Mouse (Mus musculus) layer of hippocampus, adult 9-10 months (tissue): ENCODE measurements around the gene Arhgef7.
A peak's percentile ranks its signal among the peaks of the same experiment; 100 is the strongest.

Source experiments
- DNase-seq: peaks from one replicate; pipeline ENCODE4 v3.0.0; 2022; ENCODE audit warnings: low spot score

The Arhgef7 gene

DNA sequence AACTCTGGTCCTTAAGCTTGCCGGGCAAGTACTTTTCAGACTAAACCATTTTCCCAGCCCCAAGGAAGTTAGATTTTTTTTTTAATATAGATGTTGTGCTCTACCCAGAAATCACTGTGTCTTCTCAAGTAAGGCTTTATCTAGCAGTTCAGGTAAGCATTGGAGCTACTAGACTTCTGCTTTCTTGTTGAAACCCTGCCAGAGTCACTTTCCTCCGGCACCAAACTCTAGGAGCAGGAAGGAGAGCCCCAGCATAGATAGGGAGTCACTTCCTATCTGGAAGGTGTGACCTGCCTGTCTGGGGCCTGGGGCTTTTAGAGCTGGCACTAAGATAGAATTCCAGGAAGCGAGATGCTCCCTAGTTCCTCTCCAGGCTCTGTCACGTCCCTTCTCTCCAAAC lies 10.3 kb upstream of the Arhgef7 start:
- no peak for DNase-seq

DNA sequence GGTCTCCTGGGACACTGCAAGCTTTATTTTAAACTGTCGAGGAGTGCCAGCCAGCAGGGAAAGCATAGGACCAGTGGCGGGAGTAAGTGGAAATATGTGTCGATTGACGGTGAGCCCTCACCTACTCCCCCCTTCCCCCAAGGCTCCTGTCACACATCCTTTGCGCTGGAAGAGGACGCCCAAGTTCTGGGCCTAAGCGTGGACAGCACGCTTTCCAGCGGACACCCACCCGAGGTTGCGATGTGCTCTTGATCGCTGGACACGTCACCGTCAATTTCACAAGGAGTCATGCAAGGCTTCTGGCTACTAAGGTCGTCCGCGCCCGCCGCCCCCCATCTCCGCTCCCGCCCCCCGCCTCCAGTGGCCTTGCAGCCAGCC lies 259 bp upstream of the Arhgef7 start:
- no peak for DNase-seq

DNA sequence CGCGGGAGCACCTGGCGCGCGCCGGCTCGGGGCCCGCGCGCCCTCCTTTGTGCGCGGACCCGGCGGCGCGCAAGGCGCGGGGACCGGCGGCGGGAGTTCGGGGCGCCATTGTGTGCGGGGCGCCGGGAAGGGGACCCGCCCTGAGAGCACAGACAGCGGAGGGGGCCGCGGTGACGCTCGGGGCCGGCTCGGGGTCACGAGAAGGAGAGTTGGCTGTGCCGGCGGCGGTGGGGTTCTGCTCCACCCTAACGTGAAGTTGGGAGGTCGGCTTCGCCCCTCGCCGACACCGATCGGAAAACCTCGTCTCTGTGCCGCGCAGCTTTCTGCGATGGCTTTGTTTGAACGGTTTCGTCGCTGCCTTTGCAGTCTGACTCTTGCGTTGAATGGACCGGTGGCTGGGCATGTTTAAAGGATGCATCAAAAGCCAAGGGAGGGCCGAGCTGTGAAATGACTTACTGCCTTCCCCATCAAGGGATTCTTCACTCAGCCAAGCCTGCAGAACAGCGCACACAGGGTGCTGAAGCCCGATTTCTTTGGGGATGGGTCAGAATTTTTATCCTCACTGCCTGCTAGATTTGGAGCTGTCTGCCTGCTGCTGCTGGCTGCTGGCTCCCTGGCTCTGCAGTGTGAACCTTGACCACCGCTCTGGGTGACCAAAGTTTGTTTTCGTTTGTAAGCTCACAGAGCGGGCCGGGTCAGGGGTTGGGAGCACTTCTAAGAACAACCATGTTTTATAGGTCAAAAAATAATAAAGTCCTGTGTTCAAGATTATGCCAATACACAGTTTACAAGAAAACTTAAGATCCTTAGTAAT lies 1.2 kb downstream of the Arhgef7 start:
- DNase-seq: no peak

GRCm38 (mm10) chr8:11730271-11730940 lies 2.9 kb downstream of the Arhgef7 start:
- no peak for DNase-seq

DNA sequence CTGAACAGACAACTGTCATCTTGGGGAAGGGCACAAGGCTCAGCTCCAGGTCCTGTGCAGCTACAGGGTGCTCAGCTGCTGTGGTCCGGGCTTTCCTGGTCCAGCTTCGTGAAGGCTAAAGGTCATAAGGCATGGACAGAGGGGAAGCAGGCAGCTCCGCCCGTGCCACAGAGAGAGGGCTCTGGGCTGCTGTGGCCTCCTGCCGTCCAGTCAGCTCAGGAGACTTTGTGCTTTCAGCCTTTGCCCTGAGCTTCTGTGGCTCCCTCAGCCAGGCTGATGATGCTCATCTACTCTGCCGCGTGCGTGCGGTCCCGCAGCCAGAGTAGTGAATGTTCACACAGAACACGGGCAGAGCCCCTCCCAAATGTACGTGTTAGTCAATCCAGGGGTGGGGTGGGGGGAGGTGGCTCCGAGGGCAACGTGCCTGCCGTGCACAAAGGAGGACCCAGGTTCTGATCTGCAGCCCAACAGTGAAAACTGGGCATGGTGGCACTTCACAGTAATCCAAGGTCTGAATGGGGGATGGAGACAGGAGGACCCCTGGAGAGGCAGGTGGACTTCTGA lies 8.2 kb downstream of the Arhgef7 start:
- no peak for DNase-seq

DNA sequence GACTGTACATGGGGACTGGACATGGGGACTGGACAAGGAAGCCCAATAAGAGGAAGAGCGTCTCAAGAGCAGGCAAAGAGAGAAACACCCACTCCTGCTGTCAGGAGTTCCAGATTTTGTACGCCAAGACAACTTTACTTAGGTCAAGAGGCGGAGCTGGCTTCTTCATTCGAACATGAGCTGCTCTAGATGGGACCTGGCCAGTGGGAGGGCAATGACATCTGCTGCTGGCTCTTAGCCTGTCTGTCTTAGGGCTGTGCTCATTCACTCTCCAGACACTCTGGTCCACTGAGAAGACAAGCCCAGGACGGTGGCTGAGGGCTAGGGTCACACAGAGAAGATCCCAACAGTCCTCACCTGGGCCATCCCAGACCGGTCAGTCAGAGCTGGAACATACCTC lies 9.6 kb downstream of the Arhgef7 start:
- no peak for DNase-seq

DNA sequence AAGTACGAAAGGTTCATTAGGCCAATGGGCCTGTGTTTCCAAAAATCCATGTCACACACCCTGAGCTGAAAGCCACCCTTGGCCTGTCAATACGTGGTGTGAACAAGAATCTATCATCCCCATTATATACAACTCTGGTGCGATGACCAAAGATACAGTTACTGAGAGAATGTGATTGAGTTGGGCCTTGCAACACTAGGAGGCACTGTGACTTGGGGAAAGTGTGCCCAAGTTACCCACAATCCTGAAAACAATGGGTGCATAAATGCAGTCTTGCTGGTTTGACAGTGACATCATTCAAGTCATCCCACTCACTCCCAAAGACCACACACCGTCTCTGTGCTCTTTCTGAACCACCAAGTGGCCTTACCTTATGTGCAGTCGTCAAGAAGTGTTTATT lies 11.6 kb downstream of the Arhgef7 start:
- no peak for DNase-seq

GRCm38 (mm10) chr8:11740857-11741256 lies 13.3 kb downstream of the Arhgef7 start:
- no peak for DNase-seq

DNA sequence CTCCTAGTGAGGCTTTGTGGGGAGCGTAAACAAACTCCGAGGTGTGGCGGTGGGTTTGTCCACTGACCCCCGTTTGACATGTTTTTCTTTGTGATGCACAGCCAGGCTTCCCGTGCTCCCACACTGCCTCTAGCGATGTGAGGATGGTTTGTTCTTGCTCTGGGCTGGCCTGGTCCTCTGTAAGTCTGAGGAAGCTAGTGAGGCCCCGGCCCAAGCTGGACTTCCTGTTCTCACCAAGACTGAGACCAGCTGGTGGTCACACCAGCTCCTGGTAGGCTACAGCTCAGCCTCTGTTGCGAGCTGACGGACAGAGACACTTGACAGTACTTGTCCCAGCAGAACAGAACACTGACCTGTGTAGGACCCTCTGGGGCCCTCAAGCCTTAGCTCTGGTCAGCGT lies 16.1 kb downstream of the Arhgef7 start:
- no peak for DNase-seq

DNA sequence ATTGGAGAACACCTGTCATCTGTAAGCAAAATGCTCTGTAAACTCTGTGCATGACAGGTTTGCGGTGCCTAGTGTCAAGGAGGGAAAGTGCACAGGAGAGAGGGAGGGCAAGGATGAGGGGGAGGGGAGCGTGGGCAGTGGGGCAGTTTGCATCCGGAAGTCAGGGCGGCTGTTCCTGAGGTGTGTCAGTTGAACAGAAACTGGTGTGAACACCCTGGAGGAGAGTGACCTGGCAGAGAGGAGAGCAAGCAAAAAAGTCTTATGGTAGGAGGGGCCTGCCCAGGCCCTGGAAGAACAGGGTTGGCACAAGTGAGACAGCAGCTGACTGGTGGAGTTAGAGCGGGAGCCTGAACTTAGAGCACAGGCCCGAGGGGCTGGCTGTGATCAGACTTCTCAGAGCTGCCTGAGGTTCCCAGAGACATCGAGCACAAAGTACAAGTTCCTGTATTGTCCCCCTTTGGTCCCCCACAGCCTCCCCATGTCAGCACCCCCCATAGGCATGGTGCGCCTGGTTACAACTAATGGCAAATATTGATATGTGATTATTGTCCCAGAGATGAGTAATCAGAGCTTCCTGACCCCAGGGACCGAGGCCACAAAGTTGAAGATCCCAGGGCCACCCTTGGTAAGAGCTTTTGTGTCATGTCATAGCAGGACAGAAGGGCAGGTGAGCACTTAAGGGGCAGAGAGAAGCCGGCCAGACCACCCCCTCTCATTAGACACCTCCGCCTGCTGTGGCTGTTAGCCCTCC lies 19.5 kb downstream of the Arhgef7 start:
- DNase-seq: no peak

DNA sequence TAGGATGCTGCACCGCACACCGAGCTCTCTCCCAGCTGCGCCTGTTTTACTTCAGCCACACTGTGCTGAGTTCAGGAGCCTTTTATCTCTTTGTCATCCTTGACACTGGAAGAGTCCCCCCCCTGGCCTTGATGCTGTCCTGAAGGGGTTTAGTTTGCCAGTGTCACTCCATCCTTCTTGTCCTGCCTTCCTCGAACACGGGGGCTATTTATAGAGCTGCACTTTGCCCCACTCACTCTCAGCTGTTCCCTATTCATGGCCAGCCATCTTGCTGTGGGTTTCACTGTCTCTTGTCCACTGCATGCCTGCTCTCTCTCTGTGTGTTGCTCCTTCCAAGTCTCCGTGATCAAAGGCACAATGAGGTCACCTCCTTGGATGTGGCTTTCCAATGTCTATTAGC lies 22.0 kb downstream of the Arhgef7 start:
- DNase-seq: no peak

- DNase-seq: no peak
Measured at GRCm38 (mm10) chr8:11752338-11752737, 24.8 kb downstream of the Arhgef7 start.

GRCm38 (mm10) chr8:11753155-11753941 lies 25.8 kb downstream of the Arhgef7 start:
- DNase-seq: no peak

DNA sequence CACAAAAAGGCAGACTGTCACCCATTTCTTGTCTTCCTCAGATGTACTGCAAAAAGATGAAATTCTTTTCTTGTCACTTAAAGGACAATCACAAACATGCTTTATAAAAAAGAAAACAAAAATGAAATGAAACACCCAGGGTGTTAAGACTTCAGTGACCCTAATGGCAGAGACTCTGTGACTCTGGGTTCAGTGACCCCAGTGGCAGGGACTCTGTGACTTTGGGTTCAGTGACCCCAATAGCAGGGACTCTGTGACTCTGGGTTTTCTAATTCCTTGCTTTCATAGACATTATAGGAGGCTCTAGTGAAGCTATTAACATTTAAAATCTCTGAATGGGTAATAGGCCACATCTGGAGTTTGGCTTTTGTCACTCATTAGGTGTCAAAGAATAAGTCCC lies 27.2 kb downstream of the Arhgef7 start:
- DNase-seq: no peak

DNA sequence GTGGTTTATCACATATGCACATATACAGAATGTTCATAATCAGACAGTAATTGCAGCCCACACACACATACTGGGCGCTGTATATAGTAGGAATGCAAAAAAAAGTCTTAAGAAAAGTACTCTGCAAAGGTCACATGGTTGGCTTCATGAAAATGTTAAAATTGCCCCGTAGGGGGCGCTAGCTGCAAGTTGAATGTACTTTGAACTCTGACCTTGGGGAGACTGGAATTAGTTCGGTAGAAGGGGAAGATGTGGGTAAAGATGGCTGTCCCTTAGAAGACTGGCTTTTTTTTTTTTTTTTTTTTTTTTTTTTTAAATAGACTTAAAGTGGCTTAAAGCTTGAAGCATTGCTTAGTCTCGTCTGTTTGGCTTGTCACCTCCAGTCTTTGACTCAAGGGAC lies 28.4 kb downstream of the Arhgef7 start:
- DNase-seq: peak; percentile 74

DNA sequence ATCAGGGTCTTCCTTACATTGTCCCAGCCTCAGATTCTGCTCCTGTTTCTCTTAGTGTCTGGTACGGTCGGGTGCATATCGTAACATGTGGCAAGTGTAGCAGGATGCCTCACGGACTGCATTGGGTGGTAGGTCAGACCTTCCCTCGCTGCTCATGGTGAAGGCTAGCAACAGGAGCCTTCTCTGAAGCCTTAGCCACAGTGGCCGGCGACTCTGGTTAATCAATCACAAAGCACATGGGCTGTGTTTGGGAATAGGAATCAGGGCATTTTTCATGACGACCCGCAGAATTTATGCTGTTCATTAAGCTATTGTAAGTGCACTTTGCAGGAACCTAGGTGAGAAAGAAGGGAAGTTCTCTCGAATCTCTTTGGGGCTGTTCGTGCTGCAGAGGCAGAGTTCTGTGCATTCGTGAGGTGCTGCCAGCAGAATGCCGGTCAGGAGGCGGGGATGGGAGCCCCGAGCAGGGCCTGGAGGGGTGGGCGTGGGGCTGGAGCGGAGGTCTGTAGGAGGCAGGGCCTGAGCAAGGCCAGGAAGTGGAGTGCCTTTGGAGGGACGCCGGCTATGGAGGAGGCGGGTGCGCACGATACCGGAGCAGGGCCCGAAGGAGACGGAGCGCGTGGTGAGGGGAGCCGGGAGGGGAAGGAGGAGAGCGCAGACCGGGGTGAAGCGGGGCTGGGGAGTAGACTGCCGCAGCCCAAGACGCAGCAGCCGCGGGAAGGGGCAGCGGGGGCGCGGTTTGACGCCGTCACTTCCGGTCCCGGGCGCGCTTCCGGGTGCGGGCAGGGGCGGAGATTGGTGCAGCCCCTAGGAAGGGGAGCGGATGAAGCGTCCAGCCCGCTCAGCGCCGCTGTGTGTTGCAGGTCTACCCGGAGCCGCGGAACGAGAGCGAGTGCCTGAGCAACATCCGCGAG lies 30.3 kb downstream of the Arhgef7 start:
- DNase-seq: peak; percentile 63

DNA sequence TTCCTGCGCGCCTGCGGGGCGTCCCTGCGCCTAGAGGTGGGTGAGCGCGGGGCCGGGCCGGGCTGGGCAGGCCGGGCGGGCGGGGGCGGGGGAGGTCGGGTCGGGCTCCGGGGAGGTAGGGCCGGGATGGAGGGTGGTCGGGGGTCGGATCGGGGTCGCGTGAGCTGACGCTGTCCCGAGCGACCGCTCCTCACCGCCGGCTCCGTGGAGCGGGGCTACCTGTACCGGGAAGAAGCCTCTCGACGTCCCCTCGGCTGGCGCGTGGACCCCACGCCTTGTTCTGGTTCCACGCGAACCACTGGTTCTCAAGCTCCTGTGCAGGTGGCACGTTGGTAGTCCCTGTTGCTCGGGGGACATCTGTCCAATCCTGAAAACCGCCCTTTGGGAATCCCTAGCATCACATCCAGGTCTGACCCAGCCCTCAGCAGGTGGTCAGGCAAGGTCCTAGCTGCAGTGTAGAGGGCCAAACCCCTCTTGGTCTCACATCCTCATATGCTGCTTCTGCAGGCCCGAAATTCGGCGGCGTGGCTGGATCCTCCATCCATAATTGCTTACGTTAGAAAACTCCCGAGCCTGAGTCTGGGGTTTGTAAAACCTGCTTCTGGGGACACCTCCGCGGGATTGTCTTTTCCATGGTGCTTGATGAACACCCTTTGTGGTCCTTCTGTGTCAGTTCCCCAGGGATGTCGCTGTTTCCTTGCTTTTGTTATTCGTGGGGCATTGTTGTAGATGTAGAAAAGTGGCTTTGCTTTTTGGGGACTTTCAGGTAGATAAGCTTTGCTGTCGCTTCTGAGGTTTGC lies 31.2 kb downstream of the Arhgef7 start:
- no peak for DNase-seq

GRCm38 (mm10) chr8:11761551-11761950 lies 34.0 kb downstream of the Arhgef7 start:
- no peak for DNase-seq

- no peak for DNase-seq
Measured at GRCm38 (mm10) chr8:11762048-11762447, 34.5 kb downstream of the Arhgef7 start.

DNA sequence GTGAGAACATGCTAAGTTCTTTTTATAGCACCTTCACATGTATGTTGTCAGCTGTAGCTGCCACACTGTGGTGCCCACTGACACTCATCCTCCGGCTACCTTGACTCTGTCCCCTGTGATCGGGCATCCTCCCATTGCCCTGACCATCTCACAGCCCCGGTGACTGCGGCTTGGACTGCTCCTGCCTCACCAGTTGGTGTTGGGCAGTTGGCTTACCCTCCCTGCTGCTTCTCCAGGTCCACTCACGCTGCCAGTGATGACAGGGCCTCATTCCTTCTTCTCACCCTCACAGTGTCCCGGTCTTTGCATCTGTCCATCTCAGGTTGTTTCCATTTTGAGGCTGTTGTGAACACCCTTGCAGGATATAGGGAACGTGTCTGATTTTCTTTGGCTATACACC lies 35.3 kb downstream of the Arhgef7 start:
- DNase-seq: no peak
